Mouse (Mus musculus) hindbrain, embryonic 14.5 days (tissue): ENCODE measurements at regions not wholly inside any gene's neighbourhood (a gene's known extent, or its start where the extent isn't known, plus 50 kb on each side); places are given as distances from the start of the nearest gene placed in this dataset.
A peak's percentile ranks its signal among the peaks of the same experiment; 100 is the strongest.

Experiments
- ATAC-seq: fragments of 200-750 bp; cut with Nextera tagmentation; 2 replicates; pipeline ENCODE4 v1.8.0; 2017; ENCODE audit warnings: moderate number of reproducible peaks, mild to moderate bottlenecking, moderate TSS enrichment, moderate library complexity; ENCODE audit not compliant: low FRiP score
- DNase-seq: peaks from one replicate; pipeline ENCODE4 v3.0.0-alpha.2; 2015; ENCODE audit warnings: low spot score
- H3K27ac ChIP-seq: fragments of 300-500 bp; sonication (generic); 2 replicates; pipeline ENCODE4 v1.5.1; 2014; ENCODE audit warnings: mild to moderate bottlenecking, moderate library complexity
- H3K27me3 ChIP-seq: fragments of 300-500 bp; sonication (generic); 2 replicates; pipeline ENCODE4 v1.6.1; 2014; ENCODE audit warnings: mild to moderate bottlenecking, low read length, mixed read lengths; ENCODE audit not compliant: control insufficient read depth, insufficient read depth
- H3K36me3 ChIP-seq: fragments of 300-500 bp; sonication (generic); replicated peaks from 2 replicates; pipeline ENCODE4 v1.6.1; 2014; ENCODE audit not compliant: control insufficient read depth, insufficient read depth
- H3K4me1 ChIP-seq: fragments of 300-500 bp; sonication (generic); replicated peaks from 2 replicates; pipeline ENCODE4 v1.6.1; 2014; ENCODE audit warnings: antibody characterized with exemption, low read length, mixed read lengths; ENCODE audit not compliant: control insufficient read depth, insufficient read depth
- H3K4me2 ChIP-seq: fragments of 300-500 bp; sonication (generic); replicated peaks from 2 replicates; pipeline ENCODE4 v1.6.1; 2014; ENCODE audit warnings: mild to moderate bottlenecking, moderate library complexity
- H3K4me3 ChIP-seq: fragments of 300-500 bp; sonication (generic); replicated peaks from 2 replicates; pipeline ENCODE4 v1.5.1; 2014; ENCODE audit warnings: mild to moderate bottlenecking, low read length
- H3K9ac ChIP-seq: fragments of 300-500 bp; sonication (generic); 2 replicates; pipeline ENCODE4 v1.6.1; 2014
- H3K9me3 ChIP-seq: fragments of 300-500 bp; sonication (generic); 2 replicates; pipeline ENCODE4 v1.6.1; 2016; ENCODE audit warnings: low read length; ENCODE audit not compliant: control insufficient read depth
- WGBS: fragments of 180-500 bp; shearing (Covaris S2); extraction: QIAGEN DNeasy Blood & Tissue Kit; methylation state at CpG from one replicate; pipeline ENCODE4 v1.1.7; 2014; 5-methylcytosine and 5-hydroxymethylcytosine counted together

DNA sequence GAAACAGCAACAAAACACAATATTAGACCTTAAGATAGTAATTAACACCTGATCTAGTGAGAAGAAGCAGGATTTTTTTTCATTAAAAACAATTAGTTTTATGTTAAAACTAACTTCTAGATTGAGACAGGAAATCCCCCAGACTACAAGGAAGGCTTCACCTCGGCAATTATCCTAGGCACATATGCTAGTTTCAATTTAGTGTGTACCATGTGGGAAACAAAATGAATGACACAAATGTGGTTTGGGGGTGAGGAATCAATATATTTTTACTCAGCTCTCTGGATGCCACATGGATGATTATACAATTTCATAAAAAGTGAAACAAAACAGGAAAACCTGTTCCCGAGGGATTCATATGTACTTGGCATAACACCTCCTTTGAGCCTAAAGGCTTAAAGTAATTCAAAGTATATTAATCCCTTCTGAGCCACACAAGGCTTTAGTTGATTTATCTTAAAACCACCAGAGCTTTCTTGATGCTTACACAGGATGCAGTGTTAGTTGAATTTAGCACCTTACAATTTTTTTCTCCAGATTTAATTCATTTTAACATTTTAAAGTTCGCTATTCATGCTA, 244.7 kb downstream of the Manea start:
- WGBS = 78% methylated on average over 3 of the region's 3 CpGs
- peak; percentile 48 for ATAC-seq

DNA sequence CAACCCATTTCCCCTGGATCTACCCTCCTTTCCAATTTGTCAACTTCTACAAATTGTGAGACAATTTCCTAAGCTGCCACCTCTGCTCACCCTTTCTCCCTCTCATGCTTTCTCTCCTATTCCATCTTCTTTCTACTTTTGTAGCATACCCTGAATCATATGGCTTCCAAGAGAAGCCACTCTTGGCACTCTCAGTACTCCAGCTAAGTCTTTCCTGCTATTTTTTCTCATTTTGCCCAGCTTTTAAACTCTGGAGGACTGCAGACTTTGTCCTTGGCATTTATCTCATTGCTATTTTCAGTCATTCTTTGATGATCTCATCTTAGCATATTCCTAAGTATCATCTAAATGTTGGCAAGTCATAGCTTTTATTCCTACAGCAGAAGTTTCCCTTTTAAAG, 270.6 kb upstream of the Fut9 start:
- no peak overlapping the region for H3K4me3 ChIP-seq
- no peaks in the 10 kb centered on the region for H3K27me3 ChIP-seq
- no peaks in the 10 kb centered on the region for H3K9me3 ChIP-seq
- H3K36me3 ChIP-seq = no peaks in the 10 kb centered on the region
- no peak overlapping the region for H3K27ac ChIP-seq
- no peak for DNase-seq
- no peak overlapping the region for H3K9ac ChIP-seq
- ATAC-seq = no peak
- H3K4me2 ChIP-seq = no peak overlapping the region
- H3K4me1 ChIP-seq = no peaks in the 10 kb centered on the region

More for the DNA sequence above, 244.7 kb downstream of the Manea start:
- no peaks in the 10 kb centered on the region for H3K9me3 ChIP-seq
- H3K27me3 ChIP-seq = no peaks in the 10 kb centered on the region
- H3K4me2 ChIP-seq = no peak overlapping the region
- no peak overlapping the region for H3K9ac ChIP-seq
- H3K4me3 ChIP-seq = no peak overlapping the region
- no peaks in the 10 kb centered on the region for H3K4me1 ChIP-seq
- no peaks in the 10 kb centered on the region for H3K36me3 ChIP-seq
- no peak overlapping the region for H3K27ac ChIP-seq
- DNase-seq = no peak

DNA sequence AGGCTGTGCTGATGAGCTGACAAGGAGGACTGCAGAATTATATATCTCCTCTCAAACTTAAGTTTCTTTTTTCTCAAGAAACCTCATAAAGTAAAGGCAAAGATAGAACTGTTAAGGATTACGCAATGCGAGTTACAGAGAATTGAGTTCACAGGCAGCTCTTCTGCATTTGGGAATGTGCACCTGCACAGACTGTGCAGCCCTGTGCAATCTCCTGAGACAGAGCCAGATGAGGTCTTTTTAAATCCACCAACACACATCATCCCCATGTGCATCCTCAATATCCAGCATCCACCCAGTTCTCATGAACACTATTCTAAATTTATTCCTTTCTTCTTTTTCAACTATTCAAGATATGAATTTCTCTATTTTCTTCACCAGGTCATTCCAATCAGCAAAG, 269.4 kb upstream of the Fut9 start:
- no peak overlapping the region for H3K4me2 ChIP-seq
- H3K4me3 ChIP-seq = no peak overlapping the region
- no peaks in the 10 kb centered on the region for H3K27me3 ChIP-seq
- no peaks in the 10 kb centered on the region for H3K9me3 ChIP-seq
- DNase-seq (no peak), ATAC-seq (no peak)
- no peaks in the 10 kb centered on the region for H3K36me3 ChIP-seq
- WGBS = 96% methylated on average over 2 of the region's 2 CpGs
- H3K4me1 ChIP-seq = no peaks in the 10 kb centered on the region
- H3K27ac ChIP-seq = no peak overlapping the region
- H3K9ac ChIP-seq = no peak overlapping the region
